Mouse (Mus musculus) hematopoietic stem cell, adult 5-6 weeks (primary cell): ENCODE measurements around the gene Cacng7. TPM values are rescaled to one million over a fixed set of nuclear protein-coding genes. Genes with fewer than 3 reads are reported as not detected.
"Not testable (repeated sequence)": the region's sequence is repeated elsewhere in the genome, so short reads cannot be mapped to it uniquely, and the experiment has no call there.

Experiments used
- ATAC-seq, 2 experiments: fragments of 125-278 bp in 1 of 2; replicated peaks in 1 of 2; 2 replicates each; pipeline ENCODE4 v1.8.0; 2016 to 2017; ENCODE audit warnings: inconsistent platforms in 2 of 2, mild to moderate bottlenecking in 2 of 2, moderate number of reproducible peaks in 2 of 2, low read depth in 1 of 2, moderate TSS enrichment in 1 of 2; ENCODE audit not compliant: low FRiP score in 2 of 2, poor library complexity in 2 of 2, severe bottlenecking in 2 of 2, insufficient read depth in 1 of 2, low TSS enrichment in 1 of 2
- total RNA-seq: library from RNA; stranded (forward); fragments of 172-1452, 232-1000 nt; gene quantifications from 2 replicates; pipeline ENCODE4 v1.2.3, GENCODE M21; 2017

Gene Cacng7
- not detected in 2 replicates for total RNA-seq

DNA sequence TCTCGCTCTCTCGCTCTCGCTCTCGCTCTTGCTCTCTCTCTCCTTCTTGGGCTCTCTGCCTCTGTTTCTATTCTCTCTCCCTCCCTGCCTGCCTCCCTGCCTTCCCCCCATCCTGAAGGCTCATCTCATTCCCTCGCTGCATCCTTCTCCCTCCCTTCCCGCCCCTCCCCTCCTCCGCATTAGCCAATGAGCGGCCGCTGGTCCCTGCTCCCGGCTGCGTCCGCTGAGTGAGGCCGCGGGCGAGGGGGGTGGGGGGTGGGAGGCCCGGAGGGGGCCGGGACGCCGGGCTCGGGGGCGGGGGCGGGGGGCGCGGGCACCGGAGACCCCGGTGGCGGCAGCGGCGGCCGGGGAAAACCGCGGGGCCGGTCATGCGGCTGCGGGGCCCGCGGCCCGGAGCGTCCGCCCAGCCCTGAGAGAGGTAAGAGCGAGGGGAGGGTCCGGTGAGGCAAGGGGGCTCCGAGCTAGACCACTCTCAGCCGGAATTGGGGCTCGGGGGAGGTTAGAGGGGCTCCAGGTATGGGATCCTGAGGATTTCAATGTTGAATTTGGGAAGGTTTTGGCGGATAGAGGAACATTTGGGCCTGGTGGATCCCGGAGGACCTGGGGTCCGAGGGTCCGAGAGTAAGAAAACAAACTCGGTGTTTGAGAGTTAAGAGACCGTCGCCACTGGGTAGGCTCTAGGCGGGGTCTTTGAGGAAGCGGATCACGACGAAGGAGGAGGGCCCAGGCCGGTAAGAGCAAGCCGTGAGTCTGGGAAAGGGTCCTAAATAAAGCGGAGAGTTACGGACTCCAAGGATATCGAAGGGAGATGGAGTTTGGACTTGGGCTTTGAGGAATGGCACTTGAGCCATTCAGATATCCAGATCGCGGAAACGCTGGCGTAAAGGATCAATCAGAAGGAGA is at the start of gene Cacng7:
Gene Cacng7 (plus strand): TSS at position 337 of the 903 bp plus-strand sequence.
- ATAC-seq = no peak

- ATAC-seq = no peak
These were observed 49.5 kb upstream of the Cacng7 start for GRCm38 (mm10) chr7:3283081-3283875.

DNA sequence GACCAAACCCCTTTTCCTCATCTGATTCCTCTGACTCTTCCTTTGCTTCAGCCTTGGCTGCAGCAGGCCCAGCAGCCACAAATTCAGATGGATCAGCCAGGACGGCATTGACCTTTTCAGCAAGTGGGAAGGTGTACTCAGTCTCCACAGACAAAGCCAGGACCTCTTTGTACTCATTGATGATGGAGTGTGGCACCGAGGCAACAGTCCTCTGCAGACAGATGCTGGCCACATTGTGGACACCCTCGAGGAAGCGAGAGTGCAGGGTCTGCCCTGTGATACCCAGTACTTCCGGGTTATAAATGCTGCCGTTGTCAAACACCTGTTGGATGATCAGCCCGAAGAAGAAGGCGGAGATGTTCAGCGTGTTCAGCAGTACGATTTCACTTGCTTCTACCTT is 48.2 kb upstream of the Cacng7 start:
- ATAC-seq = no peak

- ATAC-seq = 0 out of 4 replicates have a peak, but pooled peaks of 1 of the 2 experiments have one; percentile 22
These were observed 46.7 kb upstream of the Cacng7 start for GRCm38 (mm10) chr7:3286036-3286435.

GRCm38 (mm10) chr7:3287186-3287585 is 45.6 kb upstream of the Cacng7 start:
- no peak for ATAC-seq

DNA sequence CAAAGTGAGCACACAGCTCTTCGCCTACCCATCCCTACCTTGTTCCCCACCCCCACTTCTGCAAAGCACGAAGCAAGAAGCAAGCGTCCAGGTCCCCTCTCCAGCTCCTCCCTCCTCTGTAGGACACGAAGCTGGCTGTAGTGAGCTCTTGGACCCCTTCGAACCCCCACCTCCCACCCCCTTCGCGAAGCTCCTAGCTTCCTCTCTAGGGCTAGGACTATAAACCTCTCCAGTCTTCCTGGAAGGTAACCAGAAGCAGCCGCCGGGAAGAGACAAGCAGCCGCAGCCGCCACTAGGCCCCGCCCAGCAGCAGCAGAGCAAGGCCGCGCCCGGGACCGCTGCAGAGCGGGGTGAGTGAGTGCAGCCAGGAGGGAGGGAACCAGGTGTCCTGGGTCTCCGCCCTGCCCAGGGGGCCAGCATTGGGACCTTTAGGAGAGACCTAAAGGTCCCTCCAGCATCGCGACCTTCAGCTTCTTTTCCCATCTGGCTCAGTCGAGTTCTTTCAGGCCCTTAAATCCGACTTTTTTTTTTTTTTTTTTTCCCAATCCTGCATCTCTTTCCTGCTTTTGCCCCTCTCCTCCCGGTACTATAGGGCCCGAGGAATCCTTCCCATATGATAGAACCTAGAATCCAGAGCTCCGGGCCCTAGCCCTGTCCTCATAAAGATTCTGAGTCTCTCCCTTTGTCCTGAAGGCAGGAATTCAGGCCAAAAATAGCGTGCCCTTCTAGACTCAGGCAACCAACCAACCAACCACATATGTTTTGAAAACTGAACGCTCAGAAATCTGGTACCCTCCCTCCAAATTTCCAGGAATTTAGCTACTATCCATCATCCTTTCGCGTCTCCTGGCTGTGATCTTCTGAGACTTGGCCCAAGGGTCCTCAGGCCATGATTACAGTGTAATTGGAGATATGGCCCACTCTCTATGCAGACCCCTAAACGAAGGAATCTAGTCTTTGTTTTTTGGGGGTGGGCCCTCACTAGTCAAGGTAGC is 43.5 kb upstream of the Cacng7 start, which contains the start of the genes Myadm and Prkcg:
Gene Myadm (plus strand): TSS at position 105 of the 995 bp plus-strand sequence.
Gene Prkcg (plus strand): TSS at position 204 of the 995 bp plus-strand sequence.
- peak; percentile 37 to 66 for ATAC-seq

DNA sequence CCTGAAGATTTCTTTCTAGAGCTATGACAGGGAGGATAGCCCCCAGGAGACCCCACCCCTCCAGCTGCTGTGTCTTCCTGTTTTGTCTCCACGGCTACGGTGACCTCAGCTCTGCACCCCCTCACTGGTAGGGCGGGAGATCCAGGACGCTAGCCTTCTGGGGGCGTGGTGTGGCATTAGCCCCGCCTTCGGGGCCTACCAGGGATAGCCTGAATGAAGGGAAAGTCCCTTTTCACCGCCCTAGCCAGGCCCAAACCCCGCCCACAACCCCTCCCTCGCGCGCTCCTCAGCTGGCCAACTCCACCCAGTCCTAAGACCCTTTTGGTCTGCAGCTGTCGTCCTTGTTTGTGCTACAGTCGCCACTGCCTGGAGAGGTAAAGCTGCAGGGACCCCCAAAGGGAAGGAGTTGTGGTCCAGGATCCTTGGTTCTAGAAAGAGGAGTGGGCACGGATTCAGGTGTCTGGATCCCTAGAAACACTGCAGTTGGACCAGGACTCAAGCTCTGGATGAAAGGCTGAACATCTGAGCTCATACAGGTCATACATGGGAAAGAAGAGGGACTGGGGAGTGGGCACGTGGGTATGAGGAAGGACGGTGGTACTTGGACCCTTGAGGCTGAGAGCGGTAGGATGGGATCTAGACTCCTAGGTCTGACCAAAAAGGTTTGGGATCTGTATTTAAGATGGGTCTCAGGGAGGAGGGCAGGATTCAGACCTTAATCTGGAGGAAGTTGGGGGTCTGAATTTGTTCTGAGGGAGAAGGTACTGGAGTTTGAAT is 42.3 kb upstream of the Cacng7 start:
- peak; percentile 80 to 83 for ATAC-seq

- no peak for ATAC-seq
These were observed 41.6 kb upstream of the Cacng7 start for GRCm38 (mm10) chr7:3291197-3291596.

DNA sequence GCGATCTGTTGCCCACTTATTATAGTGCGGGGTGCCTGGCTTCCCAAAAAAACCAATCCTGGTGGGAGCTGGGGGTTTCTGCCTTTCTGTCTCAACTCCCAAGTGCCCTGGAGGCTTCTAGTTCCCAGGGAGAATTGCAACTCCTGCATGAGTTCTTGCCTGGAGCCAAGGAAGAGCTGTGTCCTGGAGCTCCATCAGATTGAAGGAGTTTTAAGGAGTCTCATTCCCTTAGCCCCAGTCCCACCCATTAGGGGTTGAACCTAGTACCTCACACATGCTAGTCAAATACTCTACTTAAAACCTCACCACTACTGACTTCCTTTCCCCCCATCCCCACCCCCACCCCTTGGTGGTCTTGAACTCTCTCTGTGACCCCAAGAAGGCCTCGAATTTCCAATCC is 41.0 kb upstream of the Cacng7 start:
- ATAC-seq = no peak

- ATAC-seq = not testable (repeated sequence)
These were observed 40.5 kb upstream of the Cacng7 start for GRCm38 (mm10) chr7:3292271-3292670.

DNA sequence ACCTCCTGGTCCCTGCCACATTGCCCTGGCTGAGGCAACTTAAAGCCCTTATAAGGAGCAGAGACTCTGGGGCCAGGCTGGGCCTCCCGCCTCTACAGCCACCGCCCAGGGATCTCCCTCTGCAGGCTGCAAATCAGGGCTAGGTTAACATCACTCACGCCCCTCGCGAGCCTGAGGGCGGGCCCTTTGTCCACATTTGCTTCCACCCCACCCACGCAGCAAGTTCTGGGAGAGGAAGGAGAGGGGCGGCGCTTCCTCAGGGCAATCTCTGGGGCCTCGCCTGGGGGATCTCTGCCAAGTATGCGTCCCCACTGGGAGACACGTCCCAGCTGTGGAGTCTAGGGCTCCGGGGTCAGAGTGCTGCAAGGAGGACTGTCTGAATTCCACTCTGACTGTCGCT is 40.0 kb upstream of the Cacng7 start:
- ATAC-seq = peak; percentile 50 to 58

GRCm38 (mm10) chr7:3294794-3295193 is 38.0 kb upstream of the Cacng7 start:
- no peak for ATAC-seq

GRCm38 (mm10) chr7:3295321-3296110 is 37.2 kb upstream of the Cacng7 start:
- ATAC-seq = peak; percentile 75 to 76

- ATAC-seq = no peak
These were observed 36.0 kb upstream of the Cacng7 start for GRCm38 (mm10) chr7:3296711-3297110.

- ATAC-seq = no peak
These were observed 32.7 kb upstream of the Cacng7 start for GRCm38 (mm10) chr7:3299941-3300617.
